Mouse (Mus musculus): ENCODE results near the gene Gaa.
"Not testable (repeated sequence)": the region's sequence is repeated elsewhere in the genome, so short reads cannot be mapped to it uniquely, and the experiment has no call there.

Gaa gene

DNA sequence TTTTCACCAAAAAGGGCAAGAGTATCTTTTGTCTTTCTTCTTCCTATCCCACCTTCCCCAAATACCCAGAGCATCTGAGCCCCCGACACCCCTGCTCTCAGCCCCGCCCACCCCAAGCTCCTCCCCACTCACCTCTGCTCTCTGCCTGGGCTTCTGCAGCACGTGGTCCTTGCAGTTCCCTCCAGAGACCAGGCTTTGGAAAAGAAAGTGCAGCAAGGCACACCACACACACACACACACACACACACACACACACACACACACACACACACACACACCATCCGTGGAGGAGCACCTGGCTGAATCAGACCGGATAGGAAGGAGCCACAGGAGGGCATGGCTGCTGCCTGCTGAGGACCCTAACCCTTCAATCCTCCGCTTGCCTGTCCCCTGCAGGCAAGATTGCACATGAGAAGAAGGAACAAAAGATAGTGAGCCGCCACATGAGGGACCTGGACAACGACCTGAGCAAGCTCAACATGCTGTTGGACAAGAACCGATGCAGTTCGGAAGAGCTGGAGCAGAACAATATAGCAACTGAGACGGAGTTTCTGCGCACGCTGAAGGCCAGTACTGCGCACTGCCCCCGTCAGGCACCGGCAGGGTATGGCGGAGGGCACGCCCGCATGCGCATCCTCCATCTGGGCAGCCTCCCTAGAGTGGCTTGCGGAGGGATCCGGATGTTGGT lies 14.7 kb upstream of the Gaa start:
- in situ Hi-C loops (cut with MboI, MseI), result no loop called here

DNA sequence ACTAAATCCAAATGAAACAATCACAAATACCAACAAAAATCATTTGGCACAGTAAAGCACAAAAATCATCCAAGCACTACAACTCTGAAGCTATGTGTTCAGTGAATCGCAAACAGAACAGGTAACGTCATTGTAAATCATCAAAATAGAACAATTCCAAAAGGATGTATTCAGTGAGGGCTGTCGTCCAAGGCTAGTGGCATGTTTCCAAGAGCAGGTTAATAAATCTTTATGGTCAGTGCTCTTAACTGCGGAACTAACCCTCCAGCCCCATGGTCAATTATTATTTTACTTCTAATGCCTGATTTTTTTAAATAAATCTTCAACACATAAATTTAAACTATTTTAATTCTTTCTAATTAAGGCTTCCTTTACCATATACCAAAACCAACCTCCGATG lies 11.1 kb upstream of the Gaa start:
- in situ Hi-C loops (cut with MboI, MseI), result not testable (repeated sequence)

DNA sequence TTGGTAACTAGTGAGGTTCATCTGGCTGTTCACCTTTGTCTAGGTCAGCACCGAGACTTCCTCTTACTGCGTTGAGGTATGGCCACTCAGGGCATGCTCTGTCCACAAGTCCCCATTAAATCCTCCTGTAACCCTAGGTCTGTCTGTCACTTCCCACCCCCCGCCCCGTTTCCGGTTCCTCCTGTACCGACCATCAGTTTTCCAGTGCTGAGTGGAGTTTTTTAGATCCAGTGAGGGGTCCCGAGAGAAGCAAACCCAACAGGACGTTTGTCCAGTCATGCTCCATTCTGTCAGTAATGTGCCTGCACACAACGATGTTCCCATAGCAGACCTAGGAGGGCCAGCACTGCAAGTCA lies 9.5 kb upstream of the Gaa start:
- in situ Hi-C loops (cut with MboI, MseI), result no loop called here

DNA sequence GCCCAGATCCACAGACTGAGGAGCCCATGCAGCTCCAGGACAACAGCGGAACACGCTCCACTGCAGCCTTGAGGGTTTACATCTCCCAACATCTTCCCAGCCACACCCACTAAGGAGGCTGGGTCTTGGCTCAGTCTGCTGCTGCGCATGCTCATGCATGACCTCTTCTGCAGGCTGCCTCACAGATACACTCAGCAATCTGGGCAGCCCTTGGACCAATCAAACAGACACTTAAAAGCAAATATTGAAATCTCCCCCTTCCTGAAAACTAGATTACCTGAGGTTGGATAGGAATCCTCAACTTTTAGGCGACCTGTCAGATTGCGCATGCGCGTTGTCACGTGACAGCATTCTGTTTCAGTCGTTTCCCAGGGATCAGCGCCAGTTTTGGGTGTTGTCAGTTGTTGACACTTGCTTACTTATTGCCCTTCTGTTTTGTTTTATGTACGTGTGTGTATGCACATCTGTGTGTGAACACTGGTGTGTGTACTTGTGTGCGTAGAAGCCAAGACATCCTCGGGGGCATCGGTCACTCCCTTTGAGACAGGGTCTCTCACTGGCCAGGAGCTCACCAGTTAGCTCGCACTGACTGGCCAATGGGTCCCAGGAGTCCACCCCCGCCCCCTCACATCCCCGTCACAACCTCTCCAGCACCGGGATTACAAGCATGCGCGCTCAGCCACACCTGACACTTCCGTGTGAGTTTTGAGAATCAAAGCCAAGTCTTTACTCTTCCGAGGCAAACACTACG lies 8.9 kb upstream of the Gaa start:
- in situ Hi-C loops (cut with MboI, MseI), result no loop called here

GRCm38 (mm10) chr11:119259977-119260376 lies 7.7 kb upstream of the Gaa start:
- in situ Hi-C loops (cut with MboI, MseI), result no loop called here

- in situ Hi-C loops (cut with MboI, MseI), result no loop called here
These were observed 3.3 kb upstream of the Gaa start for GRCm38 (mm10) chr11:119264413-119264812.

GRCm38 (mm10) chr11:119265811-119266210 lies 1.9 kb upstream of the Gaa start:
- in situ Hi-C loops (cut with MboI, MseI), result no loop called here

DNA sequence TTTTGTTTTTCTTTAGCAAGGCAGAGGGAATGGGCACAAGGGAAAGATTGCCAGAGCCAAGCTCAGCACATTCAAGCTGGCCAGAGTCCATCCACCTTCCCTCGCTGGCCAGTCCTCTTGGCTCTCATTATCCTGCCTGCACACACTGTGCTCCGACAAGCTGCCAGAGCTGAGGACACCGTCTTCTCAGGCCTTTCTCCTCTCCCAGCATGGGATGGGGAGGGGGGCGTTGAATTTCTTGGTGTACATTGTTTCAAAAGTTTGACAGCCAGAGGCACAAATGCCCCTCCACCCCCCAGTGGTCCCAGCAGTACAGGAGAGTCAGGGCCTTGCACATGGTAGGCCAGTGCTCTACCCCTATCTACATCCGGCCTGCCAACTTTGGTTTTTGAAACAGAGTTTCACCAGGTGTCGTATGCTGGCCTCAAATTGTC lies 429 bp upstream of the Gaa start:
- in situ Hi-C loops (cut with MboI, MseI), result no loop called here

DNA sequence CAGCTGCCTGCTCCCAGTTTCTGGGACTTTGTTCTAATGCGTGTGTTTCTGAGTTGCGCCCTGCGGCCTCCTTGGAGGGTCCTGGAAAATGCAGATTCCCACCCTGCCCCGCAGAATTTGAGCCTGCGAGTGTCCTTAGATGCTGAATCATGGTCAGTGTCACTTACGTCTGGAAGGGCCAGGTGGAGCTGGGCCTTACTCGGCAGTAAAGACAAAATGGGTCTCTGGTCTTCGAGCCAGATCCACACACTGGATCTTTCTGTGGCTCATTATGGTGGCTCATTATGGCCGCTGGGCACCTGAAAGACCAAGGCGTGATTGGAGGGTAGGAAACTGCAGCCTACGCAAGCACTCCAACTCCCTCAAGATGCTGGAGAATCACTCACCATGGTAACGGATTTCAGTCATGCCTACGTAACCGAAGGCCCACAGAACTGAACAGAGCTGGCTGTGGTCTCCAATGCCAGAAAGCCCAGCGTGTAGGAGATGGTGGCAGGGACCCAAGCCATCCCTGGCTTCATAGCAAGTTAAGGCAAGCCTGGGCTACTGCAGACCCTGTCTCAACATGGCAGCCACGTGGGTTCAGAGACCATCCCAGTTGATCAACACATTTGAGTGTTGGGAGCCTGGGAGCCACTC lies 989 bp downstream of the Gaa start:
- in situ Hi-C loops (cut with MboI, MseI), result no loop called here

DNA sequence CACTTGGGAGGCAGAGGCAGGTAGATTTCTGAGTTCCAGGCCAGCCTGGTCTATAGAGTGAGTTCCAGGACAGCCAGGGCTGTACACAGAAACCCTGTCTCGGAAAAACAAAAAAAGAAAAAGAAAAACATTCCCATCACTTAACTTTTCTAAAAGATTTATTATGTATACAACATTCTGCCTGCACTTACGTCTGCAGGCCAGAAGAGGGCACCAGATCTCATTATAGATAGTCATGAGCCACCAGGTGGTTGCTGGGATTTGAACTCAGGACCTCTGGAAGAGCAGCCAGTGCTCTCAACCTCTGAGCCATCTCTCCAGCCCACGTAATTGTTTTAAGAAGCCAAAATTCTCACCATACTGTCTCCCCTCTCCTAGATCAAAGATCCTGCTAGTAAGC lies 4.8 kb downstream of the Gaa start:
- in situ Hi-C loops (cut with MboI, MseI), result not testable (repeated sequence)

DNA sequence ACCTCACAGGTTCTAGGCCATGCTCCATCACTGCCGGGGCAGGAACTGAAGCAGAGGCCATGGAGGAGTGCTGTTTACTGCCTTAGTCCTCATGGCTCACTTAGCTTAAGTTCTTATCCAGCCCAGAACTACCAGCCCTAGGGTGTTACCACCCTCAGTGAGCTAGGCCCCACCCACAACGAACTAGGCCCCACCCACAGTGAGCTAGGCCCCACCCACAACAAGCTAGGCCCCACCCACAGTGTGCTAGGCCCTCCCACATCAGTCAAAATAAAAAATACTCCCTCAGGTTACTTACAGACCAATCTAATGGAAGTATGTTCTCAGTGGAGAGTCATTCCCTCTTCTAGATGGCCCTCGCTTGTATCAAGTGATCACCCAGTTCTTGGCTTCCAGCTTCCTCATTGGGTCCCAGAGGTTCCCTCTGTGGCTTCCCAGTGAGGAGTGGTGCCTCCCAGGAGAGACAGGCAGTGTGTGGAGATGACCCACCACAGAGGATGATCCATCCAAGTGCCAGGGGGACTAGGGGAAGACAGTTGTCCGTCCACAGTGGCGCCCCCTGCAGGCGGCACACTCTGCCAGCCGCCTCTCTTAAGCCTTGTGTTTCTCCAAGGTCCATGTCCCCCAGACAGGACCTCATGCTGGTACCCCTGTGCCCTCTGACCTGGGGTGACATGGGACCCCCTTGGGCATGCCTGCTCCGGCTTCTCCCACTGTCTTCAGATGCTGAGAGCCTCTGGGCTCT lies 5.7 kb downstream of the Gaa start:
- in situ Hi-C loops (cut with MboI, MseI), result no loop called here

GRCm38 (mm10) chr11:119281030-119281429 lies 13.3 kb downstream of the Gaa start:
- in situ Hi-C loops (cut with MboI, MseI), result no loop called here

DNA sequence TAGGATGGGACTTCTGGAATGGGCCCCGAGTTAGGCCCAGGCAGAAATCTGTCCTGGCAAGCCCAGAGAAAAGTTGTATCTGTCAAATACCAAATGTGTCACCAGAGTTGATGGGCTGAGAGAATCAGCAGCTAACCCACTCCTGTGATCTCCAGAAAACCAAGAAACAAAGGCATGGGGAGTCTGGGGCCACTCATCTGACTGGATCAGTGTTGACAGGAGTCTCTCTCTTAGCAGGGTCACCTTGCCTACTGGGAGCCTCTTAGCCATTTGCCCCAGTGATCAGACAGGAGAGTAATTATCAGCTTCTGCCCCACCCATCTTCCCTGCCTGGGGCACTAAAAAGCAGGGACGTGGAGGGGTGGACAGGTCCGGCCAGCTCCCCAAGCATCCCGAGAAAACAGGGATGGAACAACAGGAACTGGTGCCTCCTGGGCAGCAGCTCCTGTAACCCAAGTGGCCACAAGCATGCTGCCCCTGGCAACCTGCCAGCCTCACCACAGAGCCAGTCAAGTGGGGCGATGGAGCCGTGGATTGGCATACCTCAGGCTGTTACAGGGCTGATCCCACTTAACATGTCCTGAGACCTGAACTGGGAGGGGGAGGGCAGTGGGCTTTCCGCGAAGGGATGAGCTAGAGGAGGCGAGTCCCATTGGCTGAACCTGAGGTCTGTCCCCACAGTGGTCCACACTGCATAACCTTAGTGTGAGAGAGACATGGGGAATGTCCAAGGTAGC lies 18.3 kb downstream of the Gaa start:
- in situ Hi-C loops (cut with MboI, MseI), result no loop called here

GRCm38 (mm10) chr11:119287207-119287992 lies 19.7 kb downstream of the Gaa start:
- in situ Hi-C loops (cut with MboI, MseI), result no loop called here

GRCm38 (mm10) chr11:119292861-119293260 lies 25.2 kb downstream of the Gaa start:
- in situ Hi-C loops (cut with MboI, MseI), result not testable (repeated sequence)

- in situ Hi-C loops (cut with MboI, MseI), result no loop called here
These were observed 30.3 kb downstream of the Gaa start for GRCm38 (mm10) chr11:119297996-119298395.

DNA sequence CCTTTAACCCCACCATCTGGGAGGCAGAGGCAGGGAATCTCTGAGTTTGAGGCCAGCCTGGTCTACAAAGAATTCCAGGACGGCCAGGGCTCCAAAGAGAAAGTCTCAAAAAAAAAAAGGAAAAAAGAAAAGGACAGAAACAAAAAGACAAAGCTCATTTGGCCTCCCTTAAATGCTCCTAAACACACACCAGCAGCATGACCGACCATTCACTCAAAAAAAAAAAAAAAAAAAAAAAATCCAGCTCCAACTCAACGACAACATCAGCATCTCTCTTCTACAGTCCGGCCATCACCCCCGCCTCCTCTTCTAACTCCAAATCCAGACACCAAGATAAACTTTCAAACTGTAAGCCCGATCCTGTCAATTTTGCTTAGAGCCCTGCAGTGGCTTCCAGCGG lies 31.2 kb downstream of the Gaa start:
- in situ Hi-C loops (cut with MboI, MseI), result no loop called here

DNA sequence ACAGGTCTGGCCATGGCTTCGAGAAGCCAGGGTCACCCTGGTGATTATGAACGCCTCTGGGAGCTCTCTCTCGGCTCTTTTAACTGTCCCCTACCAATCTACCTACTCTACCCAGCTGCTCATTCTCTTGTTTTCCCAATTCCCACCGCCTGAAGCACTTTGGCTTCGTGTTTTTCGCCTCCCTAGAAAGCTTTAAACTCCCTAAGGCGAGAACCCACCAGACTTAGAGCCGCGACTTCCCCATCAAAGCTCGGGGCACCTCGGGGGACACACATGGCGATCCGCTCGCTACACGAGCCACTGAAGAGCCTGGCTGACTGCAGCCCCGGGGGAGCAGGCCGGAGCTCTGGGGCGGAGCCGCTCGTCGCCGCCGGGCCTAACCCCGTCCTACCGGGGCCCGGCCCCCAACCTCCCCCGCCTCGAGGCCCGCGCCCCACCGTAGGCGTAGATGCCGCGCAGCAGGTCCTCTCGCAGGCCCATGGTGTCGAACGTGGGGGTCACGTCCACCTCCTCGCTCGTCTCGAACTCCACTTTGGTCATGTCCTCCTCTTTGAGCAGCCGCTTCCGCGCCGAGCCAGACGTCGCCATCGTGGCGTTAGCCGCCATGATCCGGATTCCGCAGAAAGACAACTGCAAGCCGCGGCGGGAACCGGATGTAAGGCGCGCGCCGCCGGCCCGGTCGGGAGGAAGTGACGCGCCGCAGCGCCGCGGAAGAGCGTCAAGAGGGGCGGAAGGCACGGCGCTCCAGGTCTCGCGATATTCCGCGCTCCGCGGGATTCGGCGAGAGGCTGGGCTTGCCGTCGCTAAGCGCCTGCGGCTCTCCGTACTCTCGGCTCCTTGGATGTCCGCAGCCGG lies 31.9 kb downstream of the Gaa start, which contains the start of gene Eif4a3:
TSS of gene Eif4a3 (minus strand) at position 699 of the 855 bp plus-strand sequence.
- in situ Hi-C loops (cut with MboI, MseI), result no loop called here

DNA sequence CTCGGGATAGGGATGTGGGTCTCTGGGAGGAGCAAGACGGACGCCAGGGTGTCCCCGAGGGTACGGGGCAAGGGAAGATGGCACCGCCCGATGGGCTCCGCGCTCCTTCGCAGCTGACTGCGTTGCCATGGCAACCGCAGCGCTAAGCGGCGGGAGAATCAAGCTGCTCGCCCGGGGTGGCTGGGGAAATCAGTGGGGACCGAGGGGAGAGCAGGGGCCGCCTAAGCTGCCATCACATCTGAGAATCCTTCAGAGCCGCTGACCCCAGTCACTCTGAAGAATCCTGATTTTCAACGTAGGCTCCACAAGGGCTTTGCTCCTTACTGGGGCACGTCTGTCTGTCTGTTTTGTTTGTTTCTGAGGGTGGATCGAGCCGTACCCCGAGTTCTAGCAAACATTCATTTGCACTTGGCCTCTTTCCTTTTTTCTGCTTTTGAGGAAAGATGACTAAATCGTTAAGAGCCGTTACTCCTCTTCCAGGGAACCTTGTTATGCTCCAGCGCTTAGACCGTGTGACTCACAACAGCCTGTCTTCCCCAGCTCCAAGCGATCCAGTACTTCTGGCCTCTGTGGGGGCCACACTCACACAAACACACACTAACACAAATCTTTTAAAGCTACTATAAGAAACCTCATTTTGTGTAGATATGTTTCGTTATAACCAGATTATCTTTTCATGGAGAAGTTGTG lies 32.7 kb downstream of the Gaa start:
- in situ Hi-C loops (cut with MboI, MseI), result no loop called here
